Mouse (Mus musculus) spleen, adult 2 months (tissue): Measurements from ENCODE around the gene Gngt2.

Experiments used
- CTCF ChIP-seq: fragments of 200-500 bp; IDR thresholded peaks from 2 replicates; pipeline ENCODE4 v1.5.1; 2011; ENCODE audit warnings: mild to moderate bottlenecking, inconsistent platforms; ENCODE audit not compliant: insufficient read depth, insufficient read length, insufficient replicate concordance; ENCODE audit errors: extremely low read depth
- POLR2A ChIP-seq: fragments of 200-500 bp; IDR thresholded peaks from 2 replicates; pipeline ENCODE4 v1.6.1; 2011; ENCODE audit warnings: low read depth, low read length, inconsistent platforms

DNA sequence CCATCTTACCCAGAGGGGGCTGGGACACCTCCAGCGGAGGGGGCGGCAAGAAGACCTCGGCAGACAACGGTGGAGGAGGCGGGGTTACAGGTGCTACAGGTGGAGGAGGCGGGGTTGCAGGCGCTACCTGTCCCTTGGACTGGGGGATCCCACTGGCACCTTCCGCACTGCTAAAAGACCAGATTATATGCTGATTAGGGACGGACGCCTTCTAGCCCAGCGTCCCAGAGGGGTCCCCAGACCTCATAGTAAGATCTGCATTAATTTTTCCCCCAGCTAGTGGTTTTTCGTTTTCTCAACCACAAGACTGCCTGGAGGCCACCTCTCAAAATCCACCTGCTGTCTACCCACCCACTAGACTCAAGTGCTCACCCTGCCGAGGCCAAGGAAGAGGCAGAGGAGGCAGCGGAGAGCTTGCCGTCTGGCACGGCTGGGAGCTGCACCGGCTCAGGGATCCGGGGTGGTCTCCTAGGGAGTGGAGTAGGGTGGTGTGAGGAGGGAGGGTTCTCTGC lies 3.3 kb upstream of the Gngt2 start:
- TF ChIP-seq CTCF: no peak
- TF ChIP-seq POLR2A: no peak
